Mouse (Mus musculus) heart, embryonic 14.5 days (tissue): Measurements from ENCODE around the gene Cadm1. TPM values are rescaled to one million over a fixed set of nuclear protein-coding genes. Genes with fewer than 3 reads are reported as not detected.

Source experiments
- ATAC-seq: fragments of 200-750 bp; cut with Nextera tagmentation; 2 replicates; pipeline ENCODE4 v1.8.0; 2017; ENCODE audit warnings: low read depth, moderate TSS enrichment; ENCODE audit not compliant: insufficient number of reproducible peaks, insufficient read depth, low FRiP score
- H3K27ac ChIP-seq, 2 experiments: fragments of 200-500 bp in 1 of 2; fragments of 300-500 bp in 1 of 2; sonication (generic) in 1 of 2; replicated peaks in 1 of 2; 2 replicates each; pipeline ENCODE4 v1.5.1; 2012 to 2014; ENCODE audit warnings: low read depth in 2 of 2, low read length in 2 of 2, control low read depth in 1 of 2, mild to moderate bottlenecking in 1 of 2, mixed read lengths in 1 of 2; ENCODE audit not compliant: control insufficient read depth in 1 of 2, insufficient read depth in 1 of 2
- H3K27me3 ChIP-seq: fragments of 300-500 bp; sonication (generic); 2 replicates; pipeline ENCODE4 v1.6.1; 2014; ENCODE audit warnings: mild to moderate bottlenecking, low read length, control low read depth; ENCODE audit not compliant: control insufficient read depth, insufficient read depth
- H3K36me3 ChIP-seq: fragments of 300-500 bp; sonication (generic); 2 replicates; pipeline ENCODE4 v1.6.1; 2014; ENCODE audit warnings: mild to moderate bottlenecking, control low read depth, low read length, mixed read lengths; ENCODE audit not compliant: control insufficient read depth, insufficient read depth
- H3K4me1 ChIP-seq, 2 experiments: fragments of 200-500 bp in 1 of 2; fragments of 300-500 bp in 1 of 2; sonication (generic) in 1 of 2; 2 replicates each; pipeline ENCODE4 v1.6.1; 2012 to 2014; ENCODE audit warnings: low read length in 2 of 2, control low read depth in 1 of 2, mixed read lengths in 1 of 2; ENCODE audit not compliant: control insufficient read depth in 2 of 2, insufficient read depth in 2 of 2
- H3K4me2 ChIP-seq: fragments of 300-500 bp; sonication (generic); 2 replicates; pipeline ENCODE4 v1.6.1; 2014; ENCODE audit warnings: mild to moderate bottlenecking, low read length
- H3K4me3 ChIP-seq, 2 experiments: fragments of 200-500 bp in 1 of 2; fragments of 300-500 bp in 1 of 2; sonication (generic) in 1 of 2; 2 replicates each; pipeline ENCODE4 v1.5.1; 2012 to 2014; ENCODE audit warnings: low read length in 2 of 2, mild to moderate bottlenecking in 2 of 2, control low read depth in 1 of 2, low read depth in 1 of 2, moderate library complexity in 1 of 2; ENCODE audit not compliant: control insufficient read depth in 1 of 2, insufficient read depth in 1 of 2
- H3K9ac ChIP-seq: fragments of 300-500 bp; sonication (generic); 2 replicates; pipeline ENCODE4 v1.6.1; 2014; ENCODE audit warnings: mild to moderate bottlenecking, low read length
- H3K9me3 ChIP-seq: fragments of 300-500 bp; sonication (generic); 2 replicates; pipeline ENCODE4 v1.6.1; 2016; ENCODE audit warnings: low read length, control low read depth; ENCODE audit not compliant: control insufficient read depth
- WGBS: fragments of 180-500 bp; shearing (Covaris S2); extraction: QIAGEN DNeasy Blood & Tissue Kit; methylation state at CpG from one replicate; pipeline ENCODE4 v1.1.7; 2014; 5-methylcytosine and 5-hydroxymethylcytosine counted together
- polyA plus RNA-seq: library from polyadenylated mRNA; unstranded; fragments of >200 nt; fragmentation: Nextera tagmentation; extraction: Ambion mirVana; gene quantifications from 2 replicates; pipeline ENCODE4 v1.2.1, GENCODE M21; 2014

The Cadm1 gene
- polyA plus RNA-seq, 1 experiment from 2014 or later, result 16.5 TPM

GRCm38 (mm10) chr9:47894096-47894495 lies 364.1 kb downstream of the Cadm1 start:
- H3K4me3 ChIP-seq, result no peak overlapping the region
- no peaks in the 10 kb centered on the region for H3K27me3 ChIP-seq
- H3K4me1 ChIP-seq, result peaks cover 2 to 4% of the 10 kb centered on the region in 2 experiments; a peak in 2 of 4 replicates
- no peak overlapping the region for H3K27ac ChIP-seq
- no peaks in the 10 kb centered on the region for H3K9me3 ChIP-seq
- no peak overlapping the region for H3K4me2 ChIP-seq
- H3K36me3 ChIP-seq, result no peaks in the 10 kb centered on the region
- no peak for ATAC-seq
- WGBS, result 57% methylated on average over 5 of the region's 5 CpGs
- no peak overlapping the region for H3K9ac ChIP-seq

DNA sequence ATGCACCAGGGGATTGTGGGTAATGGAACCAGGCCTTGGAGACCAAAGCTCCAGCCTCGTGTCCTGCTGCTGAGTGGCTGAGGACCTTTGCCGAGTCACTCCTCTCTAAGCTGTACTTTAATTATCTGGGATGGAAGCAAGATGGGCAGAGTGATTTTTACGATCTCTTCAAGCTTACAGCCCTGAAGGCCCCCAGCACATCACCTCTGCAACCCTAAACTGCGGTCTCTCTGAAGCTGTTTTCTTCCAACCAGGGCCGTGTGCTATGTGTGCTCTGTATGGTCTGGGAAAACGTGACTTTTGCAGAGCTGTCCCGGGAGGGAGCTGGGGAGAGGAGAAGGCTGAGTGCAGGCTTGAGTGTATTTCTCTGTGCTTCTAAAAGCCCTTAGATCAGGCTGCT lies 364.7 kb downstream of the Cadm1 start:
- H3K4me3 ChIP-seq, result no peak overlapping the region
- H3K27ac ChIP-seq, result no peak overlapping the region
- ATAC-seq, result no peak

GRCm38 (mm10) chr9:47895121-47895520 lies 365.1 kb downstream of the Cadm1 start:
- no peak for ATAC-seq

More for the DNA sequence above, 364.7 kb downstream of the Cadm1 start:
- H3K4me2 ChIP-seq, result no peak overlapping the region
- 30% methylated on average over 7 of the region's 7 CpGs for WGBS
- peaks cover 2 to 4% of the 10 kb centered on the region in 2 experiments; a peak in 2 of 4 replicates for H3K4me1 ChIP-seq
- H3K27me3 ChIP-seq, result no peaks in the 10 kb centered on the region
- H3K9ac ChIP-seq, result no peak overlapping the region
- H3K9me3 ChIP-seq, result no peaks in the 10 kb centered on the region
- no peaks in the 10 kb centered on the region for H3K36me3 ChIP-seq

GRCm38 (mm10) chr9:47900734-47901133 lies 370.8 kb downstream of the Cadm1 start:
- Histone ChIP-seq H3K4me1 (no peaks in the 10 kb centered on the region), H3K9ac (no peak overlapping the region), H3K9me3 (no peaks in the 10 kb centered on the region), H3K4me2 (no peak overlapping the region), H3K27me3 (no peaks in the 10 kb centered on the region), H3K4me3 (no peak overlapping the region), H3K36me3 (no peaks in the 10 kb centered on the region), H3K27ac (no peak overlapping the region)
- no peak for ATAC-seq
- WGBS, result 84% methylated on average over 10 of the region's 10 CpGs

More at GRCm38 (mm10) chr9:47895121-47895520, 365.1 kb downstream of the Cadm1 start:
- no peak overlapping the region for H3K4me2 ChIP-seq
- 25% methylated on average over 9 of the region's 9 CpGs for WGBS
- no peaks in the 10 kb centered on the region for H3K9me3 ChIP-seq
- H3K36me3 ChIP-seq, result no peaks in the 10 kb centered on the region
- no peak overlapping the region for H3K27ac ChIP-seq
- H3K27me3 ChIP-seq, result no peaks in the 10 kb centered on the region
- no peak overlapping the region for H3K4me3 ChIP-seq
- peaks cover 2 to 4% of the 10 kb centered on the region in 2 experiments; a peak in 2 of 4 replicates for H3K4me1 ChIP-seq
- no peak overlapping the region for H3K9ac ChIP-seq

DNA sequence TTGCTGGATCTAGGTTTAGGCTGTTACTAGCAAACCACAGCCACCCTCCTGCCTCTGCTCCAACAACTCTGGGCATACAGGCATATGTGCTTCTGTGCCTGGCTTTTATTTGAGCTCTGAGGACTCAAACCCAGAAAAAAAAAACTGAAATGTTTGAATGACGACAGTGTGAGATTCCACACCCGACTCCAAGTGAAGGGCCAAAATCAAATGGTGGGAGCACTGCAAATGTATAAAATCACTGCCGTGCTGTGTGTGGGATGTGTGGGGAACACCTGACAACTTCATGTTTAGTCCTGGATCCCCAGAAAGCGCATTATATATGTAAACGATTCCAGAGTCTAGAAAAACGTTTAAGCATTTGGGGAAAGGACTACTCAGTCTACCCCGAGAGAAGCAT lies 373.7 kb downstream of the Cadm1 start:
- ATAC-seq, result no peak
- WGBS, result 61% methylated on average over 7 of the region's 7 CpGs
- Histone ChIP-seq H3K9ac (no peak overlapping the region), H3K36me3 (no peaks in the 10 kb centered on the region), H3K4me3 (no peak overlapping the region), H3K27ac (no peak overlapping the region), H3K4me1 (no peaks in the 10 kb centered on the region), H3K4me2 (no peak overlapping the region), H3K9me3 (no peaks in the 10 kb centered on the region), H3K27me3 (no peaks in the 10 kb centered on the region)

- Histone ChIP-seq H3K9me3 (no peaks in the 10 kb centered on the region), H3K9ac (no peak overlapping the region), H3K4me1 (no peaks in the 10 kb centered on the region), H3K27ac (no peak overlapping the region), H3K4me2 (no peak overlapping the region), H3K4me3 (no peak overlapping the region), H3K27me3 (no peaks in the 10 kb centered on the region), H3K36me3 (no peaks in the 10 kb centered on the region)
- ATAC-seq, result no peak
- WGBS, result 85% methylated on average over 2 of the region's 2 CpGs
These were observed 374.5 kb downstream of the Cadm1 start for GRCm38 (mm10) chr9:47904339-47904922.

DNA sequence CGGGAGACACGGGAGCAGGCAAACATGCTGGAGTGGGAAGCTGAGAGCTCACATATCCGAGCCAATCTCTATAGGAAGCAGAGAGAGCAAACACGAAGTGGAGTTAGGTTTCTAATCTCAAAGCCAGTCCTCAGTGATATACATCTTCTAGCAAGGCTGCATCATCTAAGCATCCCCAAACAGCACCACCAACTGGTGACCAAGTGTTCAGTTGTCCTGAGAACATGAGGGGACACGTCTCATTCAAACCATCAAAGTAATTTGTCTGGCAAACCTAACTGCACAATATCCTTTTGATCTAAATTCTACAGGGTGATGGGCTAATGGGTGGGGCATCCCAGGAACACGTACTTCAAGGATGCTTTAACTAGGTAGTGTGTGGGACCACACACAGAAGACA lies 376.5 kb downstream of the Cadm1 start:
- no peaks in the 10 kb centered on the region for H3K27me3 ChIP-seq
- H3K4me2 ChIP-seq, result no peak overlapping the region
- no peak for ATAC-seq
- no peak overlapping the region for H3K9ac ChIP-seq
- no peak overlapping the region for H3K27ac ChIP-seq
- no peak overlapping the region for H3K4me3 ChIP-seq
- H3K36me3 ChIP-seq, result no peaks in the 10 kb centered on the region
- whole genome bisulfite sequencing, result 61% methylated on average over 6 of the region's 6 CpGs
- no peaks in the 10 kb centered on the region for H3K4me1 ChIP-seq
- H3K9me3 ChIP-seq, result no peaks in the 10 kb centered on the region
